Mouse (Mus musculus): ENCODE measurements around the gene Lrfn3.

The Lrfn3 gene

DNA sequence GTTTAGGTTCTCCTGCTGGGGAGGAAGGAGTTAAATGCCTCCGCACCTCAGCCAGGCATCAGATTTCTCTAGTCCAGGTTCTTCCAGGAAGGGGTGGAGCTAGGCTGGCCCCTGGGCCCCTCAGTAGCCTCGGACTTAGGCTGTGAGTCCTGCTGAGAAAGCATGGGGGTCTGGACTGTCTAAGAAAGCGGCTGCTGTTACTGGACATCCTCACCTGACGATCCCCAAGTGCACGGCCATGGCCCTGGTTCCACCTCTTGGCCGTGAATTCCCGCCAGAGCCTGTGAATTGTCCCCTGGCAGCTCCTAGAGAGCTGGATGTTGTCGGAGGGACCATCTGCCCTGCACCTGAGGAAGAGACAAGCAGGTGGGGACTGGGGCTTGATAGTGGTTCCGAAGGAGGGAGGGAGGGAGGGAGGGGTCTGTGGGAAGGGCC lies 47.8 kb downstream of the Lrfn3 start, which contains the start of gene Syne4:
Gene Syne4, plus strand, starts transcription at position 87 of the 435 bp plus-strand sequence.
- no peak for DNase-seq (ENCODE audit: extremely low read depth, low read depth)

DNA sequence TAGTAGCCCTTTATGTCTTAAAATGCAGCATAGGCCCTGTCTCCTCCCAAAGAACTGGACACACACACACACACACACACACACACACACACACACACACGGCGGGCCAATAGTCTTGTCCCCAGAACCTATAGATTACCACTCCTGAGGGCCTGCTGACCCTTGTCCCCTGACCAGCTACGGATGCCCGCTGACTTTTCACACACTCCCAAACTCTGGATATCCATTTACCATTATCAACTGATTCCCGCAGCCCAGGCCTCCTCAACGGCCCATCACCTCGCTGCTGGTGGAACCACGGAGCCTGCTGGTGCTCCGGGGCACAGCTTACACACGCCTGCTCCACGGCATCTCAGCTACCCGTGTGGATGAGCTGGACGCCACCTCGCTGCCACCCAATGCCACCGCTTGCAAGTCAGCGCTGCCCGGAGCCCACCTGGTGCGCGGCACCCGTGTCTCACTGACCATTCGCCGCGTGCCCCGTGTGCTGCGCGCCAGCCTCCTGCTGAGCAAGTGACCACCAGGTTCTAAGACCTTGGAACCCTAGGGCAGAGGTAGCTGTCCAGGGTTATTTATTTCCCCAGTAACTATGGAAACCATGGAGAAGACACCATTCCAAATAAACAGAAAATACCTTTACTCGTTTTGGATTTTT lies 48.8 kb downstream of the Lrfn3 start:
- no peak for DNase-seq (ENCODE audit: extremely low read depth, low read depth)

DNA sequence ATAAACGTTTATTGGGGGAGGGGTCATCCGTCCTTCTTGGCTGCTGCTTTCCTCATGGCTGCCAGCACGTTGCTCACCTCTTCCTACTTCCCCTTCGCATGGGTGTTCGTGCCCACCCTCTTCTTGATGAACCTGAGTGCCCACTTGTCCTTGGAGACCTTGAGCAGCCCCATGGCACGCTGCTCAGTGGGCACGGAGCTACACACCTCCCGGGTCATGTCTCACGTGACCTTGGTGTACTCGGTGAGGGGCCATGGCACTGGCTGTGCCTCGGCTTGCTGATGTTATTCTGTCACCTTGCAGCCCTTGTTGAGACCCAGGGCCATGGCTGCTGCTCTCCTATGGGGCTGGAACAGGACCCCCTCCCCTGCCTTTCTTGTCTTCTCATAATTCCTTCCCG lies 52.4 kb downstream of the Lrfn3 start:
- DNase-seq (ENCODE audit: extremely low read depth, low read depth): no peak

DNA sequence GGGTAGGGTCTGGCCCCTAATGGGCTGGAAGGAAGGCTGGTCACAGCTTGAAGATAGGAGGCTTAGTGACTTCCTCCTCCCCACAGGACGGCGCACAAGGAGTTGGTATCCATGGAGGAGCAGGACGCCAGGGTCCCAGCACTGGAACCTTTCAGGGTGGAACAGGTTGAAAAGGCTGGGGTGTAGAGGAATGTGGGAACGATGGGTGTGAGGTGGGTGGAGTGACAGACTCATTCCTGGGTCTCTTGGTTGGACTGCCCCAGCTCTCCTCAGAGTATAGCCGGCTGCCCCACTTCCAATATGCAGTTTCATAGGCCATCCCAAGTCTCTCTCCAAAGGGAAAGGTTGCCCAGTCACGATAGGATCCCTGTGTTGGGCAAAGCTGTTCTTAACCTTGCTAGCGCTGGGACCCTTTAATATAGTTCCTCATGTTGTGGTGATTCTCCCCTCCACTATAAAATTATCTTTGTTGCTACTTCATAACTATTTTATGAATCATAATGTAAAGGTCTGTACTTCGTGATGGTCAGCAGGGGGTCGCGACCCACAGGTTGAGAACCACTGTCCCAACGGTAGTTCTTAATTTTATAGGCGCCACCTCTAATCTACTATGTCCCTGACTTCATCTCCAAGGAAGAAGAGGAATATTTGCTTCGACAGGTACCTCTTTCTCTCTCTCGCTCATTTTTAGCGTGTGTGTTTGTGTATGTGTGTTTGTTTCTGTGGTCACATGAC lies 53.0 kb downstream of the Lrfn3 start:
- DNase-seq (ENCODE audit: extremely low read depth, low read depth): no peak

DNA sequence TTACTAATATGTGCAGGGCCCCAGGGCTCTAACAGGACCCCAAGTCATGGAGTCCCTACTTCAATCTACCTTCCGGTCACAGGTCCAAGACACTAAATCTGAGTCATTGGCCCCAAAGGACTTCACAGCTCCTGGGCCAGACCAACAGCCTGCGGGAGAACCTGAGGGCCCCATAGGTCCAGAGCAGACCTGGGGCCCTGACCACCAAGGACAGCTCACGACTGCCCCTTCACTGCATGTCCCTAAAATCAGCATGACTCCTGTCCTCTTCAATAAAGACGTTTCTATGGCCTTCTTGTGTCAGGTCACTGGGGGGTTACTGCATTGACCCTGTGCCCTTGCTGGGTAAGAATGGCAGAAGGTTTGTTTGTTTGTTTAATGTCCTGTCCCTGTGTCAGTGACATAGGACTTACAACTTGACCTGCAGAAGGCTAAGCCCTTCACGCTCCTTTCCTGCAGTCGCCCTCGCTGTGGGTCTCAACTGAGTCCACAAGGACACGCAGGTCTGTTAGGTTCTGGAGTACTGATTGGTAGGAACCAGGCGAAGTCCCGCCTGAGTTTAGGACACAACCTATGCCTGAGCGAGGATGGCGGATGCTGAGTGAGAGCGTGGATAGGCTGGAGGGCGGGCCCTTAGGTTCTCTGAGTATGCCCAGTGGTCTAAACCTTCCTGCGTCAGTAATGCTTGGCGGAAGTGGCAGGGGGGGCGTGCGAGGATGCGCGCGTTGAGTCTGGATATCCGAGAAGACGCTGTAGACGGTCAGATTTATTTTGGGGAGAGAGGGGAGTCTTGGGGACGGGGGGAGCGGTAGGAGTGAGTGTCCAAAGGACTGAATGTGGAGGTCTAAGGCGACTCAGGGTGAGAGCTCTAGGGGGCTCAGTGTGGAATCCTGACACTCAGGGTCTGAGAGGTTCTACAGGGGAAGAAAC lies 54.2 kb downstream of the Lrfn3 start, which contains the start of gene Alkbh6:
Gene Alkbh6, plus strand, starts transcription at position 642 of the 930 bp plus-strand sequence.
- DNase-seq (ENCODE audit: extremely low read depth, low read depth): peak; percentile 97

DNA sequence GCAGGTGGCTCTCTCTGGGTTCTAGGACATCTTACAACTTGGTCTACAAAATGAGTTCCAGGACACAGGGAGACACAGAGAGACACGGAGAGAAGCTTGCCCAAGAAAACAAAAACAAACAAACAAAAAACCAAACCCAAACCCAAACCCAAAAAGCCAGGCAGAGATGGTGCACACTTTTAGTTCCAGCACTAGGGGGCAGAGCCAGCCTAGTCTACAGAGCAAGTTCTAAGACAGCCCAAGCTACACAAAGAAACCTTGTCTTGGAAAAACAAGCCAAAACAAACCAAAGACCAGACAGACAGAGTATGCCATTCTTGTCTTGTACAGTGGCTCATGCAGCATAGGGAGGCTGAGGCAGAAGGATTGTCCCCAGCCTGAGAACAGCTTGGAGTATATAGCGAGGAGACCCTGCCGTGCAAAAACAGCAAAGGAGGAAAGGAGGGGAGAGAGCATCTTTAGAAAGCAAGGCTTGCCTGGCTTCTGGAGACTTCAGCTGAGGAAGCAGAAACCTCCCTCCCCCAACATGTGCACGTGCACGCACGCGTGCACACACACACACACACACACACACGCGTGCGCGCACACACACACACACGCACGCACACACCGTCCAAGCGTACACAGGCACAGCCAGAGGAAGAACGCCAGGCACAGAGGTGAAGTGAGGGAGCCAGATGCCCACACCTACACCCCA lies 56.3 kb downstream of the Lrfn3 start:
- no peak for DNase-seq (ENCODE audit: extremely low read depth, low read depth)

Measured in MEL-GATA-1-ER (cell line).